Mouse (Mus musculus) small intestine, adult 10 weeks (tissue): ENCODE results near the gene Nalcn. TPM values are rescaled to one million over a fixed set of nuclear protein-coding genes. Genes with fewer than 3 reads are reported as not detected.

Source experiments
- polyA plus RNA-seq: library from polyadenylated mRNA; stranded (reverse); fragments of 350-450 nt; fragmentation: Illumina TruSeq; extraction: RNeasy Lipid Tissue Mini Kit (QIAGEN cat#74804); gene quantifications from one replicate; pipeline ENCODE4 v1.2.3, GENCODE M21; 2014; ENCODE audit warnings: low replicate concordance

Gene Nalcn
- polyA plus RNA-seq, result 0.56 TPM

DNA sequence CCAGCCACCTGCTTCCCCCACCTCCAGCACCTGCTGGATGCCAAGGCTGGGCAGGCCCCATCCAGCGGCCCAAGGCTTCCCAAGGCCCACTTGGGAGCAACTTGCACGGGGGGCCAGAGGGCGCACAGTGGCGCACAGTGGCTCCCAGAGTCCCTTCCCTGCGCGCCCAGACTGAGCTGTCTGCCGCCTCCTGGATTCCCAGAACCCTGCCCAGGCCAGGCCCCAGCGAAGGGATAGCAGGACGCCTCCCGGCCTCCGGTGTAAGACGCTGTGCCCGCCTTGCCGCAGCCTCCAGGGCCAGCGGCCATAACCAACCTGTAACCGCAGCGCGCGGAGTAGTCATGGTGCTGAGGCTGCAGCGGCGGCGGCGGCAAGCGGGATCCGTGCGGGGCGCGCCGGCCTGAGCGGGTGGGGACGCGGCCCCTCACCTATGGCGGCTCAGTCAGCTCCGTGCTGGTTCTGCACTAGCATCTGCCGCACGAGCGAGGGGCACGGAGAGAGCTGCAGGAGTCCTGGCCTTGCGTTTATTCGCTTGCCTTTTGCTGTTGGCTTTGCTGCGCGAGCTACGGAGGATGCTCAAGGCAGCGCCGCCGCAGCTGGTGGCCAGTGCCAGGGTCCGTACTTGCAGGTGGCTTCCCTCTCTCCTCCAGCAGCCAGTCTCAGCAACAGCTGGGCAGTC lies at the start of gene Nalcn:
Nalcn (minus strand) TSS at position 644 of the 679 bp plus-strand sequence.

DNA sequence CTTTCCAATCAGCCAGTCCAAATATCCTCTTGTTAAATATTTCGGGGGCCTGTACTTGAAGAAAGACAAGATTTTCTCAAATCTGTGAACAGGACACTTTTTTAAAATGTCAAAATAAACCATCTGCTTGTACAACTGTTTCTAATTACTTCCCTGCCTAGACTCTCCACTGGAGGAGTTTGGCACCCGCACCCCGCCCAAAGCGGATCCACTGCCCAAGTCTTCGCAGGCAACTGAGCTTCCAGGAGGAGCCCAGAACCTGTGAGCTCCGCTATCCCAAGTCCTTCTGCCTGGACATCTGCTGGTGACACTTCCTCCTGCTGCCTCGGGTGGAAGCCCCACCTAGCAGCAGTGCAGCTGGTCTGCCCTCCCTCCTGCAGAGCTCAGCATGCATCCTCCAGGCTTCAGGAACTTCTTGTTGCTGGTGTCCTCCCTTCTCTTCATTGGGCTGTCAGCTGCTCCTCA lies 33.0 kb upstream of the Nalcn start, which contains the start of gene Itgbl1:
Itgbl1 (plus strand) TSS at position 51 of the 465 bp plus-strand sequence.

Other genes starting within 250 kb of the Nalcn start
- not detected for gene Itgbl1, start 32.8 kb upstream of the Nalcn start, polyA plus RNA-seq